Mouse (Mus musculus): ENCODE data around the gene Tma7.

The Tma7 gene

DNA sequence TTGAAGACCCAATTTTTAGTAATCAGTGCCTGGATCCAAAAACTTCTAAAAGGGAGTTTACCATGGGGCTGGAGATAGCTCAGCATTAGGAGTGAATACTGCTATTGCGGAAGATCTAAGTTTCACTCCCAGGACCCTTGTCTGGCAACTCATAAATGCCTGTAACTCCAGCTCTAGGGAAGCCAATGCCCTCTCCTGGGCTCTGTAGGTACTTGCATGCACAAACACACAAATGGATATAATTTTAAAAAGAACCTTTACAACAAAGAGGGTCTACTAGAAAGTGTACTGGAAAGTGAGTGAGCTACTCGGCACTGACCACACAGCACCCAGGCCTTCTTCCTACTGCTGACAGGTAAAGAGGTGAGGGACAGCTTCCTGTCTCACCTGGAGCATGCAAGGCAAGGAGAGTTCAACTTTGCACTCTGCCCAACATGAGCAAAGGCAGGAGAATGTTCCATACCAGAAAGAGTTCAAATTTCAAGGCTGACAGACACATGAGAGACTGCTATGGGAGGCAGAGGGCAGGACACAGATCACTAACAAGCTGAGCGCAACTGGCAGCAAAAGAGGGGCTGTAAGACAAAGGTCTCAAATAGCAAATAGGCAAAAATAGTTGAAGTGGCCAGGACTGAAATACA lies 14.2 kb downstream of the Tma7 start:
- DNase-seq (ENCODE audit: low spot score in 2 of 2), result no peak

DNA sequence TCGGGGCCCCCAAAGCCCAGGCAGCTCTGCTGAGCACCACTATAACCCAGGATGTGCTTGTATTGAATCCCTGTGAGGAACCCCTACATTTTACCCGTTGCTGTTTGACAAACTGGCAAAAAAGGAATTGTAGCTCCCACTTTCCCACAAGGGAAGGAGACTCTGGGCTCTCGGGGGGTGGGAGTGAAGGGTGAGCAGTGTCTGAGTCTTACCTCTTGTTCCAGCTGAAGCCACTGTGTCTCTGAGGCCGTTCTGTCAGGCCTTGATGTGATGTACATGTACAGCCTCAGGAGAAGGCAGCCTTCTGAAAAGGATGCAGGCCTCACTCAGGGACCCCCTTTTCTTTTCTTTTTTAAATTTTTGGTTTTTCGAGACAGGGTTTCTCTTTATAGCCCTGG lies 21.5 kb downstream of the Tma7 start:
- DNase-seq (ENCODE audit: low spot score in 2 of 2), result peak in 1 of 2 experiments; percentile 29

DNA sequence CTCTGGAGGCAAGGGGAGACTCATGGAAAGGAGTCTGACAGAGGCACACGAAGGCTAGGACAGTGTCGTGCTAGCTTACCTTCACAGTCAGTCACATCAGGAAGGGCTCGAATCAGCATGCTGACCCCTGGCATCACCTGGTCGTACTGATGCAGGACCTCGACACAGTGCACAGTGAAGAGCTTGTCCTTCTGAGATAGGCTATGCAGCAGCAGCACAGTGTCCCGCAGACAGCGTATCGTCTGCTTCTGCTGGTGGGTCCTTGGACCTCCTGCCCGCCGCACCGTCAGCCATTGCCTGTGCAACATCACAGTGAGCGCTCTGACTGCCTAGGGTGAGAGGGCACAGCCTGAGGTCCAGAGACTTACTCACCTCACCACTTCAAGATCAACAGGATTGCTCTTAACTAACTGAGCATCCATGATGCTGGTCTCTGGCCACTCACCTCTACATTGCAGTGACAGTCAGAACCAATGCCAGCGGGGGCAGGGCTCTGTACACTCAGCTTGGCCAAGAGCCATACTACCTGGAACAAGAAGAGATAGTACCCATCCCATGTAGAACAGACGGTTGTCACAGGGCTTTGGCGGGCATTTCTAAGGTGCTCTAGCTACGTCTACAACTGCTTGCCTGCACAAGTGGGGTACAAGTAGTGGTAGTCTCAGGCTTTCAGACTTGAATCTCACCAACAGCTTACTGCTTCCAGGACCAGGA lies 22.0 kb downstream of the Tma7 start:
- DNase-seq (ENCODE audit: low spot score in 2 of 2), result peak in 1 of 2 experiments; percentile 55

DNA sequence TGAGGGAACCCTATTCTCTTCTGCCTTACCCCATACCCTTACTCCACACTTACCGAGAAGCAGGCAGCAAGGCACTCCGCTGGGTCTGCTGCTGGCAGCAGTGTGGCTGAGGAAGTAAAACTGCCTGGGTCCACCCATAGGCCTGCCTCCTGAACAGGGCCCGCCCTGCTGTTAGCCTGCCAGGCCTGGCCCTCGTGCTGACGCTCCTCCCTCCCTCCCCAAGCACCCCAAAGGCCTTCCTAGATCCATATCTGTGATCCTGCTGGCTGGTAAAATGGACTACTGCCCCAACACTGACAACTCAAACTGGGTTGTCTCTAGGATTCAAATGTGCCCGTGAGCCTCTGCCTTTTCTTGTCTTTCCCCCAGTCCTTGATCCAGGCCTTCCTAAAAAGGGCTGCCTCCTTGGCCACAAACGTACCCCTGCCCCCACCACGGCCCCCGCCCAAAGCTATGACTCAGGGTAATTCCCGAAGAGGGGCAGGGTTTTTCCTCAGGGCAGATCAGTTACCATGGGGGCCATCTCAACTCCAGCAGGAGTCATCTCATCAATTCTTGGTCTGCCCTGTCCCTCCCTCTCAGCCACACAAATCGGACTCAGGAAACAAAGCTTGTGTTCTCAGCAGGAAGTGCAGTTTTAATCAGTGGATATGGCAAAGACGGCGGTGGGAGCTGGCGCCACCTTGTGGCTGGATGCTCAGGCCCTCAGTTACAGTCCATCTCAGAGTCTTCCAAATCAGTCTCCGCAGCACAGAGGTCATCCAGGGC lies 23.1 kb downstream of the Tma7 start, which contains the start of gene Trex1:
Trex1 (minus strand) TSS at position 599 of the 768 bp plus-strand sequence.
- DNase-seq (ENCODE audit: low spot score in 2 of 2), result peak; percentile 85 to 86

DNA sequence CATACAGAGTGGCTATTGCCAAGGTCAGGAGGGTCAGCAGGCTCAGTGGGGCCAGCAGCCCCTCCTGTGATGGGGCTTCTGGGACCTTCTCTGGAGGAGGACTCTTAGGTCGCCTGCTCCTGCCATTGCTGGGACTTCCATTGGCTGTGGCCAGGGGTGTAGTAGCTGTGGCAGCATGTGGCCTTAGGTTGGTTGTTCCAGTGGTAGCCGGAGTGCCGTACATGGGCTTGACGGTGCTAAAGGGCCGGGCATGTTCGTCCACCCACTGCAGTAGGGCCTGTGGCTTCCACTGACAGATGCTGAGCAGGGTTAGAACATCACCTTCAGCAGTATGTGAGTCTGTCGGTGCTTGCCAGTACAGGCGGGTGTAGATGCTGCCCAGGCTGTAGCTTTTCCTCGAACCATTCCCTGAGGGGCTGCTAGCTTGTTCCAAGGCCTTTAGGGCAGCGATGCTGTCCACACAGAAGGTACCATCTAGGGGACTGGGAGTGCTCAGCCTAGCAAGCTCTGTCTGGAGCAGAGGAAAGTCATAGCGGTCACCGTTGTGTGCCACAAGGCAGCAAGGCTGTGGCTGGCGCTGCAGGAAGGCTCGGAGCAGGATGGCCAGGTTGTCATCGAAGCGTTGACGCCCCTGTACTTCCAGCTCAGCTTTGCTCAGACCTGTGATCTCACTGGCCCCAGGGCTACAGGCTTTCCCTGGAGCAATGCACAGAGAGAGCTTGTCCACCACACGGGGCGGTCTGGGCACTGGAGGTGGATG lies 24.2 kb downstream of the Tma7 start:
- peak in 1 of 2 experiments; percentile 55 for DNase-seq (ENCODE audit: low spot score in 2 of 2)

DNA sequence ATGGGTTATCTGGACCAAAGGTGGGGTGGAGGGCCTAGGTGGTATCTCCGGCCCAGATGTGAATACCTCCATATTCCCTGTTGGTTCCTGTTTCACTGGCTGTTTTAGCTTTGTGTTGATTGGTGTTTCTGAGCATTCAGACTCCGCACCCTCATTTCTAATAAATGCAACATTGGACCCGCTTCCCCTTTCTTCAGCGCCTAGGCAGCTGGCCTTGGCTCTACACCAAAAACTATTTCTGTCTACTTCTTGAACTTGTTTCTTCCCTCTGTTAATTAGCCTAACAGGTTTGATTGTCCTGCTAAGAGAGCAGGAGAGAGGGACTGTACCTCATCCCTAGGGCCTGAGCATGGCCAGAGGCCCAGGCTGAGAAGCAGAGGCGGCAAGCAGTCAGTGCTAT lies 24.8 kb downstream of the Tma7 start:
- peak in 1 of 2 experiments; percentile 26 for DNase-seq (ENCODE audit: low spot score in 2 of 2)

DNA sequence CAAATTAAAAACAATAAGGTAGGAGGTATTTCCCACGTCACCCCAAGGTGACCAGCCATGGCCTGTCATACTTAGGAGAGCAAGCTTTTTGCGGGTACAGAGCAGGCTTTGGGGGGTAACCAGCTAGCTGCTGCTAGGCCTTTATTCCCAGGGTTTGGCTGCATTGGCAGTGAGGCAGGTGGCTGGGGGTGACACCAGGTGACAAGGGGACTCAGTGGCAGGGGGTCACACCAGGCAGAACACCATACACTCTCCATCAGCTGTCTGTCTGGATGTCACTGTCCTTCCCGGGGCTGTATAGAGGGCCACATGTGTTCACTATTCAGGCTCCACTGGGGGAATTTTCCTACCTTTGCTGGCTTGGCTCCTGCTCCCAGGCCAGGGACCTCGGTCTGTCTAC lies 25.5 kb downstream of the Tma7 start:
- peak in 1 of 2 experiments; percentile 54 for DNase-seq (ENCODE audit: low spot score in 2 of 2)

DNA sequence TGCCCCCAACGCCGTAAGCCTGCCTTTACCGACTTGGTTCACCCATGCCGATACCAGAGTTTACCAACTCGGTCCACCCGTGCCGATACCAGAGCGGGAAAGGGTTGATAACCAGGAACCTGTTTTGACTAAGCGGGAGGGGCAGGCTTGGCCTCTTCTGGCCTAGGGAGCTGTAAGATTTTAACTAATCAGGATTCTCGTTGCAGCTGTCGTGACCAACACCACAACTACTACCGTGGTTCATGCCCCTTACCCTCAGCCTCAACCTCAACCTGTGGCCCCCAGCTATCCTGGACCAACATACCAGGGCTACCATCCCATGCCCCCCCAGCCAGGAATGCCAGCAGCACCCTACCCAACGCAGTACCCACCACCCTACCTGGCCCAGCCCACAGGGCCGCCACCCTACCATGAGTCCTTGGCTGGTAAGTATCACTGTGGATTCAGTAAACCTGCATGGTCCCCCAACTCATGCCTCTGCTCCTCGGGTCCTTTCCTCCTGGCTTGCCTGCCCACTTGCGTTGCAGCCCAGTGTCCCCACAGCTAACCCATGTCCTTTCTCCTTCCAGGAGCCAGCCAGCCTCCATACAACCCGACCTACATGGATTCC lies 26.2 kb downstream of the Tma7 start:
- DNase-seq (ENCODE audit: low spot score in 2 of 2), result peak in 1 of 2 experiments; percentile 56

DNA sequence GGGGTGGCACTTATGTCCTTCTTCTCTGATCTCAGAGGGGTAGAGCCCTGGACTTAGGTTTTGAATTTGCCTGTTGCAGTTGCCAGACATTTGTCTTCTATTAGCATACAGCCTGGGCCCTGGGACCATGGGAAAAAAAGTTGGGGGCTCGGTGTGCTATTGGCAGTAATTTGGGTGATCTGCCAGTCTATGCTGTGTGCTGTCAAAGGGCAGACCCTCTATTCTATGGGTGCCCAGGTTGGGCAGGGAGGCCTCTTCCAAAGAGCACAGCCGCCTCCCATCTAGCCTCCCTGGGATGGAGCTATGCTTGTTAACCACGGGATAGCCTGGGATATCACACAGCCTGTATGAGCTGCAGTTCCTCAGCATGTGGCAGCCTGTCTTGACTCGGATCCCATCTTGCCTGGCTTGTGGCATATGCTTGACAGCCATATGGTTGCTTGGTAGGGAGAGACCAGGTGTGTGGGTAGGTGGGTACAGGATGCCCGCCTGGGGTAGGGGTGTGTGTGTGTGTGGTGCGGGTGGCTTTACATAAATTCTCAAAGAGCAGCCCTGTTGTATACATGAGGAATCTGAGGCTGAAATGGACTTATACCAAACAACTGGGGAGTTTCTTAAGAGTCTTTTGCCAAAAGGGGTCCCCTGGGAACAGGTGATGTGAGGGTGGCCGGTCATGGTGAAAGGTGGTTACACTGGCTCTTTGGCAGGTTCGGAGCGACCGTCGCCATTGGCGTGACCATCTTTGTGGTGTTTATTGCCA lies 26.9 kb downstream of the Tma7 start:
- peak in 1 of 2 experiments; percentile 47 for DNase-seq (ENCODE audit: low spot score in 2 of 2)

DNA sequence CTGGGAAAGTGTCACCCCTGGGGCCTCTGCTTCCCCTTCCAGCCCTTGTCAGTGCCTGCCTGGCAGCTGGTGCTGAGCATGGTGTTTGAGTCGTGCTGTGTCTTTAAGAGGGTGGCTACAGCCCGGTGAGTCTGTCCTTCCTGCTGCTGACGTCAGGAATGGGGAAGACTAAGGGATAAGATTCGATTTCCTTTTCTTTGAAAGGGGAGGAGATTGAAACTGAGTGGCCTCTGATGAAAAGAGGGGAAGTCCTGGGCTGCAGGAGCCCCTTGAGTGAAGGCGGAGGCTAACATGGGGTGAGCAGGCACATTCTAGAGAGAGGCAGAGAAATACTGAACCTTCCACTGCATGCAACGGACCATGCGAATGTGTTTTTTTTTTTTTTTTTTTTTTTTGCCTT lies 27.7 kb downstream of the Tma7 start:
- DNase-seq (ENCODE audit: low spot score in 2 of 2), result peak; percentile 57 to 64

DNA sequence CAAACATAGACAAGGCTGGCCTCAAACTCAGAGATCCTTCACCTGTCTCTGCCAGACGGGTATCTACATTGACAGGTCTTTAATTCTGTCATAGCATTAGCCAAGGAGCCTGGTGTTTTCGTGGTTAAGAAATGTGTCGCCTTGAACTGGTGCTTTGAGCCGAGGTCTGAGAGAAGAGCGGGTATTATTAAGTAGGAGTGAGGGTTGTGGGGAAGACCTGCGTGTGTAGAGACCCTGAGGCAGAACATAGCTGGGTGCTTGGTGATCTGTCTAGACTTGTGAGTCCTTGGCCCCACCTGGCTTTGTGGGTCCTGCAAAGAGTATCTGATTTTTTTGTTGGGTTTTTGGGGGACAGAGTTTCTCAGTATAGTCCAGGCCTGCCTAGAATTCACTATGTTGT lies 28.5 kb downstream of the Tma7 start:
- peak in 1 of 2 experiments; percentile 41 for DNase-seq (ENCODE audit: low spot score in 2 of 2)

DNA sequence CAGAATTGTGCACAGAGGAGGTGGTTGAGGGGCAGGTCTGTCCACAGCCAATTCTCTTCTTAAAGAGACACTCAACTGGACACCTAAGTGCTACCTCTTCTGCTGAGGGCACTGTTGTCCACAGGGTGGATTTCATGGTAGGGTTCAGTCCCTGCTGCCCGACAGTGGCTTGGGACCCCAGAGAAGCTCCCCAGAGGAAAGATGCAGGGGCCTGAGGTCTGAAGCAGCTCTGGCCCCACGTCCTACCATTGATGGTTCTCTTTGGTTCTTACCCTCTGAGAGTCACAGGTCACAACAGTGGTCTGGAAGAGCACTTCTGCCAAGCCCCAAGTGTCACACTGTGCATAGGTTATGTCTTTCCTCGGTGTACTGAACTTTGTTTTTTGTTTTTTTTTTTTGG lies 29.0 kb downstream of the Tma7 start:
- peak; percentile 9 to 33 for DNase-seq (ENCODE audit: low spot score in 2 of 2)

DNA sequence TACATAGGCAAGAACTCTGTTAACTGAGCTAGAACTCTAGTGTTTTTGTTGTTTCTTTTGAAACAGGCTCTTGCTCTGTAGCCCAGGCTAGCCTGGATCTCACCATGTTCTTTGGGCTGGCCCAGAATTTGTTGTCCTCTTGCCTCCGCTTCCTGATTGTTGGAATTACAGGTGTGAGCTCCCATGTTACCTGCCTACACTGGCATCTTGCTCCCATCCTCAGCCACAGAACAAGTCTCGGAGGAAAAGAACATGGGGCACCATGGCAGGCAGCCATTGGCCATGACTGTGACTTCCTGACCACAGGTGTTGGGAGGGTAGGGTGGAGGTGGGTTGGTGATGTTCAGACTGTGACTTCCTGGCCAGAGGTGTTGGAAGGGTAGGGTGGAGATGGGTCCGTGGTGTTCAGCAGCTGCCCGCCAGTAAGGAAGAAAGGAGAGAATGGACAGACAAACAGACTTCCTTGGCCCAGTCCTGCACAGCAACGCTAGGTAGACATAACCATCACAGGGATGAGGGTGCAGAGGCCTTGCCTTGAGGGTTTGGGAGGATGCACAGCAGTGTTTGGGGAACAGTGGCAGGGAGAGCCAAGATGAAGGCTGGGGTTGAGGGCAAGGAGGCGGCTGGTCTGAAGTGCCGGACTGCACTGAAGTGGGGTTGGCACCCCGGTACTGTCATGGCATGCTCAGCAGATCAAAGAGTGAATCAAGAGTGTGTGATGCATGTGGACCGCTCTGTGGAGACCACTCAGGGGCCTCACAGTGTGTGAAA lies 29.7 kb downstream of the Tma7 start:
- DNase-seq (ENCODE audit: low spot score in 2 of 2), result peak; percentile 14 to 52

DNA sequence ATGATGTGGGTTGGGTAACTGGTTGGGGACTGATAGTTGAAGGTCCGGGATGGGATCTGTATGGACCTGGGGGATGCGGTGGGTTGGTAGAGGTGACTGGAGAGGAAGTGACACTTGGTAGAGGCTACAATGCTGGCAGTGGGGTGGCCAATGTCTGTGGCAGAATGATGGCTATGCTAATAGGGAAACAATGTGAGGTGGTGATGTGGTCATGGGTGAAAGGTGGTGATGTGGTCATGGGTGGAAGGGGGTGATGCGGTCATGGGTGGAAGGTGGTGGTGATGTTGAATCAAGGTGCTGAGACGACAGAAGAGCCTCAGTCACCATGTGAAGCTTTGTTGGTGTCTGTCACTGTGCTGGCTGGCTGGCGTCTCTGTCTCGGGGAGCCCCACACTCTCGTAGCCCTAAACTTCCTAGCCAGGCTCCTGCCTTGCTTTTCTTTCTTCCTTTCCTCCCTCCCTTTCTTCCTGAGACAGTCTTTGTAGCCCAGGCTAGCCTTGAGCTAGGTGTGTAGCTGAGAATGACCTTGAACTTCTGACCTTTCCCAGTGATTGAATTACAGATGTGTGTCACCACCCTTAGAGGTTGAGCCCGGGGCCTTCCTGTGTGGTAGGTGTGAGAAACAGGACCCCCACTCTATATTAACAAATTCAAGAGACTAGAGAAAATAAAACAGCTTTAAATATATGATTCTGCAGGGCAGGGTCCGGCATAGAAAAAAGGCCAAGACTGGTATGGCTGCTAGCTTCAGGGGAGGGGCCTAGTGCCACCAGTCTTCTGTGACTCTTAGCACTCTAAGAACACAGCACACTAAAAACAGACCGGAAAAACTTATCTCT lies 30.5 kb downstream of the Tma7 start:
- peak; percentile 12 to 39 for DNase-seq (ENCODE audit: low spot score in 2 of 2)

DNA sequence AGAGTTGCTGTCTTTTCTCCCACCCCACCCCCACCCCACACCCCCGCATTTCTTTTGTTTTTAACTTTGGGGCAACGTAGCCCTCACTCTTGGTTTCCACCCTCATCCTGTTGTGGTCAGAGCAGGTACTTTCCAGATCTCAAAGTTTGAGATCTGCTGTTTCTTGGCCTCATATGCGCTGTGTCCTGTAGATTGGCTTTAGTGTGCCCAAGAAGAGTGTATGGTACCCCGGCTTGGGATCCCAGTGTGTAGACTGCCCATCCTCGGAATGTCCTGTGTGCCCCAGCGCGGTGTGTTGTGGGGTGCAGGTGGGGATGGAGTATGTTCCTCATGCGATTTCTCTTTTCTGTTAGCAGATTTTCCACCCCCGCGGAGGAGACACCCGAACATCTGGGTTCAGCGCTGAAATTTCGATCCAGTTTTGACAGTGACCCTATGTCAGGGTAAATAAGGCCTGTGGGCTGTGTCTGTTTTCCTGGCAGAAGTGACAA lies 31.3 kb downstream of the Tma7 start:
- peak; percentile 15 to 55 for DNase-seq (ENCODE audit: low spot score in 2 of 2)

DNA sequence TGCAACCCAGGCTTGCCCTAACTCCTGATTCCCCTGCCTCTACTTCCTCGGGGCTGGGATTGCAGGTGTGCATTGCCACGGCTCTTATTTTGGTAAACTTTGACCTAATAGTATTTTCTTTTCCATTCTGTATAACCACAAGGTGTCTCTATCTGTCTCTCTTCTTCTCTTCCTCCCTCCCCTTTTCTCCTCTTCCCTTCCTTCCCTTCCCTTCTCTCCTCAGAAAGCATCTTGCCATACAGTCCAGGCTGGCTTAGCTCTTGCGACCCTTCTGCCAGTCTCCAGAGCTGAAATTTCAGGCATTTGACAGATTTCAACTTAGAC lies 31.8 kb downstream of the Tma7 start:
- peak in 1 of 2 experiments; percentile 11 for DNase-seq (ENCODE audit: low spot score in 2 of 2)

DNA sequence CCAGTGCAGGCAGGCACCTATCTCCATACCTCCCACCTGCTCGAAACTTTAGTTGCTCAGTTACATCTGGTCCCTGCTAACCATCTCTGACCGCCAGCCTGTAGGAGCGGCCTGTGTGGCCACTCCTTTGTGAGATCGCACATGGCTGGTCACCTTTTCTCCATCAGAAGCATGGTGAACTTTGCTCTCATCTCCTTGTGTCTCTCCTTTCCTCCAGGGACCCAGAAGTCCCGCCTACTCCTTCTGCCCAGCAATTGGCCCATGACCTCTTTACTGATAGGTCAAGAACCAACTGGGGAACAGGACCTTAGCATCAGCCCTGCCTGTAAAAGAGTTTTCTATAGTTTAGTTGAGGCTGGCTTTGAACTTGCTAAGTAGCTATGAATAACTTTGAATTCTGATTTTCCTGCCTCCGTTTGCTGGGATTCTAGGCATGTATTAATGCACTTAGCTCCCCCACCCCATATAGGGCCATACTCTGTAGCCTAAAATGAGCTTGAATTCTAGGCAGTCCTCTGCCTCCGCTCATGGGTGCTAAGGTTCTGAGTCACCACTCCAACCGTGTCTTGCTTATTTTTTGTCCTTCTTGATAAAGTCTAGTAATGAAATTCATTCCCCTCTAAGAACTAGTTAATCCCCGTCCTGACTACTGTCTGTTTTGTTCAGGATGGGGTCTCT lies 32.3 kb downstream of the Tma7 start:
- DNase-seq (ENCODE audit: low spot score in 2 of 2), result peak; percentile 9 to 34

DNA sequence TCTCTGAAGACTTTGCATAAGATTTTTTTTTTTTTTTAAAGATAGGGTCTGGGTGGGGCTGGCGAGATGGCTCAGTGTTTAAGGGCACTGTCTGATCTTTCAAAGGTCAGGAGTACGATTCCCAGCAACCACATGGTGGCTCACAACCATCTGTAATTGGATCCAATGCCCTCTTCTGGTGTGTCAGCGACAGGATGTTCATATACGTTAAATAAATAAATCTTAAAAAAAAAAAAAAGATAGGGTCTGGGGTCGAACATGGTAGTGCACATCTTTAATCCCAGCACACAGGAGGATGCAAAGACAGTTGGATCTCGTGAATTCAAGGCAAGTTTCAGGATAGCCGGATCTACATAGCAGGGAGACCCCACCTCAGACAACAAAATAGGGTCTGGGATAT lies 33.1 kb downstream of the Tma7 start:
- no peak for DNase-seq (ENCODE audit: low spot score in 2 of 2)
